In genomic region chr3:34648105-34648832, GRCm38 (mm10) we compare ENCODE assay signal across 9 mouse cellular contexts. TPM values are rescaled to one million over a fixed set of nuclear protein-coding genes. Genes with fewer than 3 reads are reported as not detected.
DNase-seq lines count a peak whose midpoint lies in the region; ATAC-seq and TF ChIP-seq lines count a peak whose summit lies in the region.
"Had no signal": no experiment of that assay in that cellular context is flagged by ENCODE, and none has a peak within 500 bp of the region (broad histone marks: within the 10 kb centered on the region; RNA-seq: fewer than 3 reads in every experiment).

No protein-coding gene starts in this region.

- intact Hi-C loops in gastrocnemius, adult 2 months (cut with DNase I), result loop anchor here (2.0 to 10.0 kb wide), 2 partner anchors 457 to 835 kb away; no protein-coding TSS in a partner anchor

- H3K9me3 ChIP-seq in kidney, embryonic 15.5 days (replicated peaks), result no peaks in the 10 kb centered on the region
- no peaks in the 10 kb centered on the region for H3K9me3 ChIP-seq in hindbrain, embryonic 15.5 days
- no peaks in the 10 kb centered on the region for H3K9me3 ChIP-seq in neural tube, embryonic 11.5 days (ENCODE audit: control insufficient read depth, low read length)

- no peak for DNase-seq in kidney, adult 8-10 months
- peak; percentile 72 for DNase-seq in embryo, embryonic 11 days
- peak; percentile 68 for DNase-seq in neural tube, embryonic 11.5 days (ENCODE audit: low spot score)
- DNase-seq in gastrocnemius, postnatal 25 days, result no peak
- DNase-seq in gastrocnemius, adult 2 months, result no peak

- no peak overlapping the region for H3K9ac ChIP-seq in kidney, embryonic 15.5 days
- peak overlapping the region; percentile 42; the same call in 1 of the 2 replicates for H3K9ac ChIP-seq in hindbrain, embryonic 15.5 days
- peak overlapping the region; percentile 79 for H3K9ac ChIP-seq in neural tube, embryonic 11.5 days (ENCODE audit: low read length)

- under 1% methylated on average over 19 of the region's 19 CpGs for WGBS in kidney, embryonic 15.5 days
- WGBS in hindbrain, embryonic 15.5 days, result 2% methylated on average over 19 of the region's 19 CpGs
- under 1% methylated on average over 19 of the region's 19 CpGs for WGBS in neural tube, embryonic 11.5 days

- H3K4me2 ChIP-seq in kidney, embryonic 15.5 days, result peak overlapping the region; percentile 76
- peak overlapping the region; percentile 62 for H3K4me2 ChIP-seq in hindbrain, embryonic 15.5 days
- peak overlapping the region; percentile 81 for H3K4me2 ChIP-seq in neural tube, embryonic 11.5 days (ENCODE audit: low read depth)

- no peak for TF ChIP-seq CTCF in gastrocnemius, adult 2 months (IDR thresholded peaks at IDR 0.05)

- ATAC-seq in kidney, embryonic 15.5 days (replicated peaks; ENCODE audit: low FRiP score), result no peak
- no peak for ATAC-seq in hindbrain, embryonic 15.5 days (ENCODE audit: low FRiP score, low read depth)
- ATAC-seq in neural tube, embryonic 11.5 days (ENCODE audit: insufficient read depth, low FRiP score, low TSS enrichment), result no peak
- ATAC-seq in granulocyte monocyte progenitor cell, adult 5-6 weeks (replicated peaks; ENCODE audit: poor library complexity, severe bottlenecking), result no peak

- H3K36me3 ChIP-seq in kidney, embryonic 15.5 days, result no peaks in the 10 kb centered on the region
- no peaks in the 10 kb centered on the region for H3K36me3 ChIP-seq in hindbrain, embryonic 15.5 days
- no peaks in the 10 kb centered on the region for H3K36me3 ChIP-seq in neural tube, embryonic 11.5 days (ENCODE audit: control insufficient read depth, insufficient read depth, low read length)

- H3K4me1 ChIP-seq in kidney, embryonic 15.5 days, result peaks cover 33% of the 10 kb centered on the region
- peaks cover 31% of the 10 kb centered on the region for H3K4me1 ChIP-seq in hindbrain, embryonic 15.5 days (replicated peaks)
- H3K4me1 ChIP-seq in neural tube, embryonic 11.5 days (ENCODE audit: control insufficient read depth, insufficient read depth, low read length), result peaks cover 7% of the 10 kb centered on the region

- H3K27ac ChIP-seq in kidney, embryonic 15.5 days, result no peak overlapping the region
- H3K27ac ChIP-seq in hindbrain, embryonic 15.5 days (replicated peaks), result peak overlapping the region; percentile 83
- H3K27ac ChIP-seq in neural tube, embryonic 11.5 days (ENCODE audit: low read depth, low read length), result peak overlapping the region; percentile 91
- no peak overlapping the region for H3K27ac ChIP-seq in gastrocnemius, adult 2 months

- peak overlapping the region; percentile 42; the same call in 1 of the 2 replicates for H3K4me3 ChIP-seq in kidney, embryonic 15.5 days (replicated peaks)
- peak overlapping the region; percentile 46 for H3K4me3 ChIP-seq in hindbrain, embryonic 15.5 days
- H3K4me3 ChIP-seq in neural tube, embryonic 11.5 days (ENCODE audit: low read depth, low read length), result peak overlapping the region; percentile 84
- H3K4me3 ChIP-seq in gastrocnemius, adult 2 months, result no peak overlapping the region

- H3K27me3 ChIP-seq in kidney, embryonic 15.5 days, result peaks cover 92% of the 10 kb centered on the region
- H3K27me3 ChIP-seq in hindbrain, embryonic 15.5 days, result peaks cover 54% of the 10 kb centered on the region
- peaks cover 28% of the 10 kb centered on the region for H3K27me3 ChIP-seq in neural tube, embryonic 11.5 days (ENCODE audit: control insufficient read depth, insufficient read depth, low read length)
- H3K27me3 ChIP-seq: CH12.LX had no signal

RNA-seq across cellular contexts. Expression of gene Sox2, which starts 1.9 kb away (rescaled TPM):
- polyA plus RNA-seq in kidney, embryonic 15.5 days (2015; fragmentation: Nextera tagmentation; extraction: Ambion mirVana), result 0.08 and 0.10 TPM in 2 replicates
- 18.3 and 19.2 TPM in 2 replicates for polyA plus RNA-seq in hindbrain, embryonic 15.5 days (2015; fragmentation: Nextera tagmentation; extraction: Ambion mirVana)
- 32.5 and 36.8 TPM in 2 replicates for polyA plus RNA-seq in neural tube, embryonic 11.5 days (2014; fragmentation: Nextera tagmentation; extraction: Ambion mirVana)
- not detected for total RNA-seq in gastrocnemius, postnatal 25 days (2021)
- not detected for total RNA-seq in gastrocnemius, adult 2 months (2021)
- total RNA-seq in granulocyte monocyte progenitor cell, adult 5-6 weeks (2014; fragmentation: Nextera tagmentation), result not detected in 2 replicates
- not detected in 2 replicates for total RNA-seq in granulocyte monocyte progenitor cell, adult 5-6 weeks (2017)
- total RNA-seq: CH12.LX had no signal

Comparison
In these comparisons a context has a peak if more than half of its experiments do, and no peak if none do; other contexts are left out.
1. H3K27ac ChIP-seq: peak in hindbrain, embryonic 15.5 days (single experiment) and neural tube, embryonic 11.5 days (single experiment); none in kidney, embryonic 15.5 days (single experiment) and gastrocnemius, adult 2 months (single experiment).
2. DNase-seq: peak in embryo, embryonic 11 days (single experiment) and neural tube, embryonic 11.5 days (single experiment); none in kidney, adult 8-10 months (0 of 2), gastrocnemius, postnatal 25 days (single experiment) and gastrocnemius, adult 2 months (single experiment).
3. Peak in every context shown above with its lines, with median percentiles within 50 percentile points of each other: H3K4me2 ChIP-seq.